Mouse (Mus musculus) common myeloid progenitor, adult 5-6 weeks (primary cell): ENCODE data around the gene Pde4d. TPM values are rescaled to one million over a fixed set of nuclear protein-coding genes. Genes with fewer than 3 reads are reported as not detected.
A peak's percentile ranks its signal among the peaks of the same experiment; 100 is the strongest.

Experiments
- ATAC-seq: replicated peaks from 2 replicates; pipeline ENCODE4 v1.8.0; 2016; ENCODE audit warnings: low read depth, mild to moderate bottlenecking, moderate TSS enrichment, inconsistent platforms; ENCODE audit not compliant: poor library complexity, severe bottlenecking
- total RNA-seq: library from RNA; stranded (forward); fragments of 200-1000, 187-1606 nt; gene quantifications from 2 replicates; pipeline ENCODE4 v1.2.3, GENCODE M21; 2017

Pde4d gene
- total RNA-seq, 1 experiment from 2014 or later: 35.8 TPM

DNA sequence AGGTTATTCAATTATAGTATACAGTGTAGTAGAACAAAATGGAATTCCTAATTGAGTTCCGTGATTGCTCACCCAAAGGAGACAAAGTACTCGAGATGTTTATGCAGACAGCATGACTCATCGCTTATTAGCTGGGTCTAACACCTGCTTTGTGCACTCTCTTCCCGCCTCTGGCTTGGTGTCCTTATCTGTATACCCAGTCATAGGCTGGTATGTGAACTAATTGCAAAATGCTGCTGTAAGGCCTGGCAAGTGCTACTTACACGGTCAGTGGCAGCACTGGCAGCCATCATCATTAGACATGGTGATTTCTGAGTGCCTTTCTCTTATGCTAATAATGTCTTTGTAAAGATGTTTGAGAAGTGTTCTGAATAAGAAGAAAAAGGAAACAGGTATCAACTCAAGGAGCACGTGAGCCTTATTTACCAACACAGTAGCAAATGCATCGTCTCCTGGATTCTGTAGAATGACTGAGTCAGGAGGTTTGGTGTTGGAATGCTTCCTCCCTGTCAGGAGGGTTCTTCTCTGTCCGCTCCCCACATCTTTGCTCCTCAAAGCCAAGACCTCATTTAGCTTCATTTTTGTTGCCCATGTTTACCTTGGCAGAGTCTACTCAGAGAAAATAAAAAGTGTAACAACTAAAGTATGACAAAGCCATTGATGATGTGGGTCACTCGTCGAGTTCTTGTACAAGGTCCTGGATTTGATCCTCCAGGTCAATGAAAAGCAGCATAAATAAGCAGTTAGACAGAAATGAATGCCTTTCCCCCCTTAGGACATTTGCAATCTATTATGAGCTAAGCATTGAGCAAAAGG, 1202.2 kb downstream of the Pde4d start:
- ATAC-seq: peak; percentile 60

DNA sequence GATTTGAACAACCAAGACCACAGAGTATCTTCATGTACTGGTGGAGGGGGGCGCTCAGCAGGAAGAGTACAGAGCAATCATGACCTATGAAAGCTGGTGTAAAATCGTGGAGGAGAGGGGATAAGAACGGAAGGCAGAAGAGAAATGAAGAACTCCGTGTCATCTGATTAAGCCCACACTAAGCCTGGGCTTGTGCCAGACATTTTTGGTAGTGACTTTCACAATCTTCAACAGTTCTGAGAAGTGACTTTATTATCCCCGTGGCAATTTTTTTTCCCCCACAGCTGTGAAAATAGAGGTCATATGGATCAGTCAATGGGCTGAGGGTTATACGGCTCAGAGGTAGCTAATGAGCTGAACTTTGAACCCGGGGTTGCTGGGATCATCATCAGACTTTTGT, 1202.9 kb downstream of the Pde4d start:
- peak; percentile 64 for ATAC-seq

DNA sequence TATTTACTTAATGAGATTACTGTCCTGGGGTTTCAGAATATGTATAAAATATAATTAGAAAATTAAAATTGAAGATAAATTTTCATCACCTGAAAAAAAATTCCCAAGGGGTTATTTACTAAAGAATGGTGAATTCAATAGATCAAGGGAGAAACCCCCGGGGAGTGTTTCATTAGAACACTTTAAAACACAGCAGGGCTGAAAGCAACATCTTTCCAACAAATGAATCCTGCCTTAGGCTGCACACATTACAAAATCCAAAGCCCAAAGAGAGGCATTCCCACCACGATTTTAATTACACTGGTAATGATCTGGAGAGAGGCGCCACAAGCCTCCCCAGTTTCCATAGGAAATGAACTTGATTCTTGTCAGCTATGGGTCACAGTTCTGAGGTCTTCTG, 1205.6 kb downstream of the Pde4d start:
- ATAC-seq: no peak

DNA sequence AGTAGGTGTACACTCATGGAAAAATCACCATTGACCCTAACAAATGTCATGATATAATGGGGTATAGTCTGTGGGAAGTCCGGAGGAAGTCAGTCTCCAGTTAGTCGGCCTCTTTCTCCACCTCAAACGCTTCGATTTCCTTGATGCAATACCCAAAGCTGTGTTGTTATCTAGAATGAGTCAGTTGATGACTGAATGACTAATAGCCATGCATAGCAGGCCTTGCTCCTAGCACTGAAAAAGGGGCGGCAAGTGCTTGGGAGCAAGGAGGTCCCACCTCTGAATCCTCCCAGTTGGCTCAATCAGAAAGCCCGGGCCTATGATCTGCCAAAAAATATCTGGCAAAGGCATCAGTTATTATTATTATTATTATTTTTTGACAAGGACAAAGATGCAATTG, 1209.4 kb downstream of the Pde4d start:
- ATAC-seq: no peak

DNA sequence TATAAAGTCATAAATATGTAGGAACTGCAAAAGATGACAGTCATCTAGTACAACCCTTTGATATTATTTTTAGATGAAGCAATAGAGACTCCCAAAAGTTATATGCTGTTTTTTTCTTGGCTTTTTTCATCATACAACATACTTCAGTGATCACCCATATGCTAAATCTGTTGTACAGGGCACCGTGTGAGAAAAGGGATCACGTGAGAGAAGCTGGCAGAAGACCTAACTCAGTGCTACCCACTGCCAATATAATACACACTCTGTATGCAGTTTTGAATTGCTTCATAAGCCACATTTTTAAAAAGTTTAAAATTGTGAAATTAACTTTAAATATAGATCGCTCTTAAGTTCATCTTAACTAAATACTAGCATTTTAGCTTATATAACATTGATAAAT, 1211.6 kb downstream of the Pde4d start:
- ATAC-seq: no peak

DNA sequence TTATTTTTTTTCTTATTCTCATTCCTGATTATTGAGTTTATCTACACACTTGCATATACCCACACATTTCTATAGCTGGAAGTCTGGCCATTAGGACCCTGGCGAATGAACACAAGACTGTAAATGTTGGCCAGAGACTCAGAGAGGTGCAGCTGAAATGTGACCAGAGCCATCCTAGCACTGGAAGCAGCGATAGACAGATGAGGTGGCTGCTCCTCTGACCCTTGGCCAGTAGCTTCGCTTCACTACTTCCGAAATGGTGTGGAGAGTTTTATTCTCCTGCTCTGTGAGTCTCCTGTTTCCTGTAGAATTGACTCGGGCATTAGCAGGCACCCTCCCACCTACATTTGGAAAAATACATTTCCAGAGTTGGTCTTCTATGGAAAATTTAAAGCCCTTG, 1212.4 kb downstream of the Pde4d start:
- ATAC-seq: no peak

DNA sequence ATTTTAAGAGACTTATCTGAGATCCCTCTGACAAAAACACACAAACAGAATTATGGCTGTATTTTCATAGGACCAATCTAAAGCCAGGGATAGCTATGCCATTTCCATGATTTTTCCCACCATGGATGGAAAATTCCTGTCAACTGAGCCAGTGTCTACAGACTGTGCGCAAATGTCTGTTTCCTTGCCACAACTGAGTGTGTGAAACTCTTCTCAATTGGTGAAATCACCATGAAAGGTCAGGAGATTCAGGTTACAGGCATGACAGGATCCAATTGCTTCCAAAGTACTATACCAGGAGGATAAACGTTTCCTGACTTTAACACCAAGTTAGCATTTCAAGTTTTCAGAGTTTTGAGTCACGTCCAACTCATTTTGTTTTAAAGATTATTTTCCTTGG, 1213.0 kb downstream of the Pde4d start:
- ATAC-seq: no peak

- peak; percentile 58 for ATAC-seq
Observed at GRCm38 (mm10) chr13:109664956-109665802, 1215.4 kb downstream of the Pde4d start.

GRCm38 (mm10) chr13:109665803-109666403, 1216.2 kb downstream of the Pde4d start:
- peak; percentile 83 for ATAC-seq

DNA sequence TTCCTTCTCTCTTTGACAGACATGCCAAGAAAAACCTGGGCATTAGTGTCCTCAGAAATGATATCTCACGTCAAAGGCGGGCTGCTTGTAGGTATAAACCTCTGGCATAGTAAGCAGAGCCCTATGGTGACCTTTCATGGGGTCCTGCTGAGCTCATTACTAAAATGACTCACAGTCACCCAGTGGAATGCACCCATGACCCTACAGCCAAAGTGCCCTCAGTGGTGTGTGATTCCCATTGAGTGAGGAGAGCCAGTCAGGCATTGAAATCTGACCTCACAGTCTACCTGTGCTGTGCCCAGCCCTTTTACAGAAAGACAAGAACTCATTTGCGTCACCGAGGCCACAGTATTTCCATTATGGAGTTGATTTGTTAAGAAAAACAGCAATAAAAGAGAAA, 1220.2 kb downstream of the Pde4d start:
- ATAC-seq: no peak

- ATAC-seq: no peak
Observed at GRCm38 (mm10) chr13:109671589-109672347, 1222.0 kb downstream of the Pde4d start.

- ATAC-seq: no peak
Observed at GRCm38 (mm10) chr13:109677047-109677446, 1227.3 kb downstream of the Pde4d start.

DNA sequence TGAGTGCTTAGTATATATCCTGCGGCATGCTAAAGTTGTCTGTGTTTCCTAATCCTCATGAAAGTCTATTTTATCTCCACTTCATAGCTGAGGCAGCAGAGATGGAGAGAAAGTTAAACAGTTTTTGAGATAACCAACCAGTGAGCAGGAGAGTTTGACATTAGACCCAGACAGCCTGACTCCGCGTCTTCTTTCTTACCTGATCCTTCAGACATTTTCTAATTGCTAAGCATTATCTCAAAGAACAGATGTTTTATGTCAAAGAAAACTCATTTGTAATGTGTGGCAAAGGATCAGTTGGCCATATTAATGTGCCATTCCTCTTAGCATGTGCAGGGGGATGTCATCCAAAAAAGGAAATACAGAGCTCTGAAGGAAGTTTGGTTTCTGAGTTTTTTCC, 1227.9 kb downstream of the Pde4d start:
- ATAC-seq: no peak

GRCm38 (mm10) chr13:109678991-109679390, 1229.2 kb downstream of the Pde4d start:
- no peak for ATAC-seq

DNA sequence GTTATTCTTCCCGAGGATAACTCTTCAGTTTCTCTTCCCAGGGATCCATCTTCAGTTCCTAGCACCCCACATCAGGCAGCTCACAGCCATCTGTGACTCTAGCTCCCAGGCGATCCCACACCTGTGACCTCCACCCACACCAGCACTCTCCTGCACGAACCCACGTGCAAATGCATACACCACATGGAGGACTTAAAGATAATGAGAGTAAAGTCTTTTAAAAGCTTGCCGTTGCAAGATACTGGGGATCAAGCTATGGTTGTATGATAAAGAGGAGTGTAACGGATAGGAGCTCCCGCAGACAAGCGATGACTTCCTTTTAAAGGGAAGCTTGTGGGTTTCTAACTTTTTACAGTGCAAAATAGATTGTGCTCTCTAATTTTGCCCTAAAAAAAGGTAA, 1230.5 kb downstream of the Pde4d start:
- peak; percentile 58 for ATAC-seq

- no peak for ATAC-seq
Observed at GRCm38 (mm10) chr13:109681699-109682293, 1232.0 kb downstream of the Pde4d start.

DNA sequence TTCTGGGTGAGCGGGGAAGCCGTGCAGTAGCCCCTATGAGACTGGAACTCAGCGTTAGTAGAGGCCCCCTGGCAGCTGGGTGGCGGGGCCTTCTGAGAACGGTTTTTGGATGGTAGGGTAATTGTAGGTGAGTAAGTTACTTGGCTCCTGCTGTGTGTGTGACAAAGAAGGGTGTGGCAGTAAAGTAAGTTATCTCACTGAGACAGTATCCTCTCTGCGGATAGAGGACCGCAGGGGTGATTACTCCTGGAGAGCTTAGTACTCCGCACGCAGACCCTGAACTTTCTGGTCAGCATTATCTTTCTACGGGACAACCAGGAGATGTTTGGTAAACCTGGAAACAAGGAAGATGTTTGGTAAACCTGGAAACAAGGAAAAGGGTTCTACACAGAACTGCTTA, 1233.3 kb downstream of the Pde4d start:
- no peak; the same call in 1 of the 2 replicates for ATAC-seq

DNA sequence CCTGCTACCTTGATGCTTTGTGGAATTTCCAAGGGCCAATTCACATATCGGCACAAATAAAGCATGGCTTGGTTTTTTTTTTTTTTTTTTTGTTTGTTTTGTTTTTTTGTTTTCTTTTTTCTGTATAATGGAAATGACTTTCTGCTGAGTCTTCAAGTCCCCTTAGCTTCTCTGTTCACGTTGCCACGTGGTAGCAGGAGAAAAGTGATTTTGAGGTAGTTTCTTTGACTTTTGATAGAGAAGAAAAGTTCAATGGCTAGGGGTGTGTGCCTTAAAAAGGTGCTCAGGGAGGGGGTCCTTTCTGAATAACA, 1235.2 kb downstream of the Pde4d start:
- no peak for ATAC-seq

- ATAC-seq: peak; percentile 71
Observed at GRCm38 (mm10) chr13:109685296-109686115, 1235.8 kb downstream of the Pde4d start.
